Mouse (Mus musculus) heart, postnatal 14 days (tissue): ENCODE data around the gene Ganab. TPM values are rescaled to one million over a fixed set of nuclear protein-coding genes. Genes with fewer than 3 reads are reported as not detected.
A peak's percentile ranks its signal among the peaks of the same experiment; 100 is the strongest.

Experiments
- DNase-seq, 2 experiments: peaks; one replicate each; pipeline ENCODE4 v3.0.0; 2021 to 2022
- intact Hi-C: fragments of 180-260 bp; cut with DNase I; formaldehyde crosslinking; loops from one replicate; pipeline ENCODE4 v1.15.1; 2025
- total RNA-seq, 2 experiments: library from RNA; stranded (reverse); gene quantifications; 2 replicates each; pipeline ENCODE4 v1.2.3; 2021

Gene Ganab
- total RNA-seq, 2 experiments from 2014 or later, result 60.6 to 63.7 TPM

DNA sequence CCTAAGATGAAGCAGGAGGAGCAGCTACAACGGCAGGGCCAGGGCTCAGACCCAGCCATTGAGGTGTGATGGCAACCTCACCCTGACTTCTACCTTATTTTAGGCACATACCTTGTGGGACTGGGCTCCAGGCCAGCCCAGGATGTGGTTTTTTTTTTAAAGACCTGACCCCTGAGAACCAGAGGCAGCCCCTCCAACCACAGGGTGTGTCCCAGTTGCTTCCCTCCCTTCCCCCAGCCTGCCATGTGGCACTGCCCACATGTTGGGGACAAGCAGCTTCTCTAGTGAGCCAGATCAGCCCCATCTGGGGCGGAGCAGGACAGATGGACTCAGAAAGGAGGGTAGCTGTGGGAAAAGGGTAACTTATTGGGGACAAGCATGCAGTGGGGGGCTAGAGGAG, 28.9 kb downstream of the Ganab start:
- intact Hi-C loops, result no loop called here

GRCm38 (mm10) chr19:8927891-8928525, 30.1 kb downstream of the Ganab start:
- DNase-seq, result no peak
- intact Hi-C loops, result no loop called here

More for the DNA sequence above, 28.9 kb downstream of the Ganab start:
- no peak for DNase-seq

DNA sequence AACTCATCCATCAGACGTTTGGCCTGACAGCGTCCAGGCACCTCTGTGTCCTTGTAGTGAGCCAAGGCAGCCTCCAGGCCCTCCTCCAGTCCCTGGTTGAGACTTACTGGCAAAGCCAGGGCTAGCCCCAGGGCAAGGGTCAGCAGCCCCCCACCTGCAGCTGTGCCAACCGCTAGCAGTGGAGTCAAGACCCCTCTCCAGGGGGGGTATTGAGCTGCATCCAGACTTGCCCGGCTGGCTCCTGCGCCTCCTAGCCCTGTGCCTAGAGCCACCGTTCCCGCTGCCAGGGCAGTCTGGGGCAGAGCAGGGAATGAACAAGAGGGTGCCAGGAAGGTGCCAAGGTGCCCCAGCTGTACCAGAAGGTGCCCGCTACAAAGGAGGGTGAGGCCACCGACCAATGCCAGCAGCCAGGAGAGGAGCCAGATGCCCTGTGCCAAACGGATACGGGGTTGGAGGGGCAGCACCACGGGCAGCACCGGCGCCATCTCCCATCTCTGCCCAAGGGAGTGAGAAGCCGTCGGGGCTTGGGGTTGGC, 30.9 kb downstream of the Ganab start:
- intact Hi-C loops, result no loop called here
- no peak for DNase-seq

- peak; percentile 91 to 94 for DNase-seq
- intact Hi-C loops, result no loop called here
These were observed 31.6 kb downstream of the Ganab start, which contains the start of the genes Rom1 and Eml3 for GRCm38 (mm10) chr19:8929224-8930088. Gene Rom1 (minus strand): TSS chr19:8929356. Gene Eml3 (plus strand): TSS chr19:8929552.

DNA sequence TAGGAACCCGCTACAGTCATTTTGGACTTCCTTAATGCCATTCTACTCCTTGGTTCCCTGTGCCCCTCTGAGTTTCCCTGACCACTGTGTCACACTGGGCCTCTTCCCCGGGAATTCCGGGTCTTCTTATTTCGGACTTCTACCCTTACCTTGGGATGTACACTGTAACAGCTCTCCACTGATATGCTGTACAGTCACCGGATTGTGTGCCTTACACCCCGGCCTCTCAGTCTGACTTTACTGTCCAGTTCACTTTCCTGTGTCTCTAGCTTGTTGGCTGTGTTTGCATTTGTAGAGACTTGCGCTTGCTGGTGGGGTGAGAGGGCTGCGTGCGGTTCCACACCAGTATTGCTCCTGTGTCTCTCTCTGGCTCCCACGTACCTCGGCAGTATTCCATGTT, 32.2 kb downstream of the Ganab start:
- DNase-seq, result no peak
- intact Hi-C loops, result no loop called here

DNA sequence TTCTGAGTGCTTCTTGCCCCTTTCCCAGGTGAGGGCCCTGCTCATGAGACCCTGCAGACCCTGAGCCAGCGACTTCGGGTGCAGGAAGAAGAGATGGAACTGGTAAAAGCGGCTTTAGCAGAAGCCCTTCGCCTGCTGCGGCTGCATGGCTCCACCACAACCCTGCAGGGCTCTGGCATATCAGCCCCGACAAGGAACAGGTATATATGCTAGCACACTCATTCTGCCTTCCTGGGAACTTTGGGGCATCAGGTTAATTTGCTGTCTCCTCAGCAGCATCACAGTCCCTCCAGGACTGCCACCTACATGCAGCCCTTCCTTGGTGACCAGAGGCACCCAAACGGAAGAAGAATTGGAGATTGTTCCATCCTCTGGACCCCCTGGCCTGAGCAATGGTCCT, 32.9 kb downstream of the Ganab start:
- intact Hi-C loops, result no loop called here
- no peak for DNase-seq

DNA sequence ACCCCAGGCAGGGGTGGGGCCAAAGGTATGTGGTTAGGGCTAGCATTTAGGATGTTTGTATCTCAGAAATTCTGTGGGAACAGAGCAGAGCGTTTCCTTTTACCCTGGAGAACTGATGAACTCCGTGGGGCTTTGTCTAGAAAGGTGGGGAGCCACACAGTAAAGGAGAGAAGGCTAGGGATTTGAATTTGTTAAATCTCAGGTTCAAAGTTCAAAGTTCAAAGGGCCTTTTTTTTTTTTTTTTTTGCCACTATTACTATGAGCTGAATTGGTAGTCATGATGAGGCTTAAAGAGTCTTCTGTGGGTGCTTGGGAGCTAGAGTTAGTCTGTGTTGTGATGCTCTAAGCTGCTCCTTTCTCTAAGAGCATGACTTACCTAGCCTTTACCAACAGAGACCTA, 38.9 kb downstream of the Ganab start:
- DNase-seq, result no peak
- intact Hi-C loops, result no loop called here

DNA sequence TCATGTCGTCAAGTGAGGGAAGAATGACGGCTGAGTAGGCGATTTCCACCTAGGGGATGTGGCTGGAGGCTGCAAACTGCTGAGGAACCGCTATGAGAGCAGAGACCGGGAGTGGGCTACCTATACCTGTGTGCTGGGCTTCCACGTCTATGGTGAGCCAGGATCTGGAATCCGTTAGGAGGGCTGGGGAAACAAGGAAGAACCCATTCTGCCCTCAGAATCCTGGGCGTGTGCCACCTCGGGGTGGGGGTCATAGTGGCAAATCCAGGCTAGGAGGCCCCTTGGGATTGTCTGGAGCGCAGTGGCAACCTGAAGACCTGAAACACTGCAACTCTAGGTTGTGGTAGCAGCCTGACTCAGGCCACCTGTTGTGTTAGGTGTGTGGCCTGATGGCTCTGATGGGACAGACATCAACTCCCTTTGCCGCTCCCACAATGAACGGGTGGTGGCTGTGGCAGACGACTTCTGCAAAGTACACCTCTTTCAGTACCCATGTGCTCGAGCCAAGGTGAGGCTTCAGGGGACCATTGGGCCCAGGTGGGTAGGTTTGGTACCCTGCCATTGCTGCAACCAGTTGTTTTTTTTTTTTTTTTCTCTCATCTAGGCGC, 42.8 kb downstream of the Ganab start:
- no peak for DNase-seq
- intact Hi-C loops, result loop anchor here (5.0 kb wide), 1 partner anchor 53 kb away; the partner anchor contains the start of genes 1810009A15Rik and Gm49416

GRCm38 (mm10) chr19:8941136-8941514, 43.3 kb downstream of the Ganab start:
- DNase-seq, result no peak
- intact Hi-C loops, result loop anchor here (5.0 kb wide), 1 partner anchor 54 kb away; the partner anchor contains the start of genes 1810009A15Rik and Gm49416

GRCm38 (mm10) chr19:8941515-8942217, 43.8 kb downstream of the Ganab start, which contains the start of gene Mta2:
Gene Mta2 (plus strand): TSS chr19:8941875.
- peak; percentile 95 to 97 for DNase-seq
- intact Hi-C loops, result loop anchor here (5.0 kb wide), 1 partner anchor 54 kb away; the partner anchor contains the start of genes 1810009A15Rik and Gm49416

- DNase-seq, result peak in 1 of 2 experiments; percentile 65
- intact Hi-C loops, result loop anchor here (5.0 kb wide), 1 partner anchor 55 kb away; the partner anchor contains the start of genes 1810009A15Rik and Gm49416
These were observed 44.5 kb downstream of the Ganab start for GRCm38 (mm10) chr19:8942276-8942964.

GRCm38 (mm10) chr19:8943047-8943446, 45.2 kb downstream of the Ganab start:
- intact Hi-C loops, result loop anchor here (5.0 kb wide), 1 partner anchor 56 kb away; the partner anchor contains the start of genes 1810009A15Rik and Gm49416
- no peak for DNase-seq

- DNase-seq, result no peak
- intact Hi-C loops, result loop anchor here (5.0 kb wide), 1 partner anchor 57 kb away; the partner anchor contains the start of genes 1810009A15Rik and Gm49416
These were observed 46.2 kb downstream of the Ganab start for GRCm38 (mm10) chr19:8944062-8944461.

DNA sequence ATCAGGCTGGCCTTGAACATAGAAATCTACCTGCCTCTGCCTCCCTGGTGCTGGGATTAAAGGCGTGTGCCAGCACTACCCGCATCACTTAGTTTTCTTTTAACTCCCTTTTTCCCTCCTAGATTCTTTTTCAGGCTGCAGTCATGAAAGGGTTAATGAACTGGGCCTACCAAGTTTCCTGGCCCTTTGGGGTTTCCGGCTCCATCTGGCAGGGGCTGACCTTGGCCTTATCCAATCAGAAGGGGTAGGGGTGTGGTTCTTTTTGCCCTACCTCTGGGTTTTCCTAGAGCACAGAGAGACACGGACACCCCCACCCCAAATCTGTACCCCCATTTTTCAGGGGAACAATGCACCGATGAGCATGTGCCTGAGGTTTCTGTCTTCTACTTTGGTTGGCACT, 46.9 kb downstream of the Ganab start:
- DNase-seq, result peak; percentile 74 to 84
- intact Hi-C loops, result loop anchor here (5.0 kb wide), 1 partner anchor 57 kb away; the partner anchor contains the start of genes 1810009A15Rik and Gm49416

DNA sequence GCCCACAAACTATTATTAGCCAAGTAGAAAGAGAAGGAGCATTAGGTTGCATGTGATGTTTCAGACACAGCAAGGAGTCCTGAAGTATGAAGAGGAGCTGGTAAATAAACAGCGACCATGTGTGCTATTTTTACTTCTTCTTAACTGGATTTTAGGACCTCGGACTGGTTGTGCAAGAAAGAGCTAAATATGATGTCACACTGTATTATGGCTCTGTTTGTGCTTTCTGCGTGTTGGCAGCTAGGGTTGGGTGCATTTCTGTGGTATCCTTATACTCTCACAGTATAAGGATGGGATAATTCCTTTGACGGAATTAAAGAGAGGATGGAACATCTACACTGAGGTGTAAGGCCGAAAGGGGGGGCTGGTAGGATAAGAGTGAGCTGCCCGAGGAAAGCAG, 47.4 kb downstream of the Ganab start:
- intact Hi-C loops, result no loop called here

GRCm38 (mm10) chr19:8946929-8947328, 49.1 kb downstream of the Ganab start:
- no peak for DNase-seq
- intact Hi-C loops, result no loop called here

More for the DNA sequence above, 47.4 kb downstream of the Ganab start:
- DNase-seq, result no peak

- no peak for DNase-seq
- intact Hi-C loops, result no loop called here
These were observed 52.3 kb downstream of the Ganab start for GRCm38 (mm10) chr19:8950190-8950589.

- no peak for DNase-seq
- intact Hi-C loops, result no loop called here
These were observed 54.4 kb downstream of the Ganab start for GRCm38 (mm10) chr19:8952241-8952640.
